ENCODE assay signal across 8 mouse cellular contexts in the genomic region with DNA sequence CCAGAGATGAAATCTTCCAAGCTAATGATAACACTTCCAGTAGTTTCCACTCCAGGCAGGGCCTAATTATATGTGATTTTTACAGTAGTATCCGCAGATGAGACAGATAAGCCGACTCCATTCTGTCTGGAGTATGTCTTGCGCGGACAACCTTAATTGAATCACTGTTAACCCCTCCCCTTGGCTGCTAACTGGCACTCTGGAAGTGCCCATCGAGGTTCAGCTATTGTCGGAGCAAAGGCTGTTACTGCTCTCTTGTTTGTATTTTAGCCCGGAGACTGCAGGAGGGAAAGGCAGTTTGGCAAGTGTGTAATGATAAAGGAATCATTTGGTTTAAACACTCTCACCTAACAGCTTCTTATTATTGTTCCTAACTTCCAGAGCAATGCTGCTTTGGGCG.
DNase-seq lines count a peak whose midpoint lies in the region; ATAC-seq and TF ChIP-seq lines count a peak whose summit lies in the region.

No protein-coding gene starts in this region.

- ATAC-seq in lung, embryonic 16.5 days (ENCODE audit: low read depth), result no peak
- no peak for ATAC-seq in forebrain, embryonic 15.5 days (replicated peaks)
- ATAC-seq in liver, embryonic 13.5 days (ENCODE audit: low read depth), result no peak
- no peak for ATAC-seq in stomach, embryonic 15.5 days (ENCODE audit: insufficient read depth, low FRiP score, low read depth)

- H3K36me3 ChIP-seq in lung, embryonic 16.5 days (ENCODE audit: control insufficient read depth, insufficient read depth, low read length), result no peaks in the 10 kb centered on the region
- no peaks in the 10 kb centered on the region for H3K36me3 ChIP-seq in forebrain, embryonic 15.5 days
- no peaks in the 10 kb centered on the region for H3K36me3 ChIP-seq in liver, embryonic 13.5 days
- H3K36me3 ChIP-seq in stomach, embryonic 15.5 days, result no peaks in the 10 kb centered on the region
- no peaks in the 10 kb centered on the region for H3K36me3 ChIP-seq in kidney, adult 2 months (ENCODE audit: control insufficient read depth, insufficient read depth, low read length)

- peak overlapping the region; percentile 84 for H3K4me2 ChIP-seq in lung, embryonic 16.5 days (ENCODE audit: low read depth, low read length)
- peak overlapping the region; percentile 79 for H3K4me2 ChIP-seq in forebrain, embryonic 15.5 days (replicated peaks)
- peak overlapping the region; percentile 63; the same call in 1 of the 2 replicates for H3K4me2 ChIP-seq in liver, embryonic 13.5 days
- peak overlapping the region; percentile 90 for H3K4me2 ChIP-seq in stomach, embryonic 15.5 days

- no peak for DNase-seq in lung, adult 2 months
- no peak for DNase-seq in liver, embryonic 13.5 days
- no peak for DNase-seq in T-cell, adult 2 months (ENCODE audit: low spot score)
- no peak for DNase-seq in left cerebral cortex, adult 8-10 months (ENCODE audit: low spot score in 2 of 2)
- DNase-seq in kidney, adult 2 months, result no peak

- H3K9ac ChIP-seq in lung, embryonic 16.5 days (ENCODE audit: low read length), result peak overlapping the region; percentile 63; the same call in 1 of the 2 replicates
- H3K9ac ChIP-seq in forebrain, embryonic 15.5 days (replicated peaks), result peak overlapping the region; percentile 39; the same call in 1 of the 2 replicates
- no peak overlapping the region for H3K9ac ChIP-seq in liver, embryonic 13.5 days
- H3K9ac ChIP-seq in stomach, embryonic 15.5 days, result no peak overlapping the region

- H3K9me3 ChIP-seq in lung, embryonic 16.5 days (ENCODE audit: control insufficient read depth, low read length), result no peaks in the 10 kb centered on the region
- H3K9me3 ChIP-seq in forebrain, embryonic 15.5 days, result no peaks in the 10 kb centered on the region
- no peaks in the 10 kb centered on the region for H3K9me3 ChIP-seq in liver, embryonic 13.5 days (replicated peaks)
- H3K9me3 ChIP-seq in stomach, embryonic 15.5 days, result no peaks in the 10 kb centered on the region

- peak overlapping the region; percentile 50; the same call in 1 of the 2 replicates for H3K4me3 ChIP-seq in lung, embryonic 16.5 days (ENCODE audit: low read length)
- H3K4me3 ChIP-seq in lung, adult 2 months (replicated peaks; ENCODE audit: extremely low read depth, low read depth, low read length), result no peak overlapping the region
- peak overlapping the region; percentile 39 for H3K4me3 ChIP-seq in forebrain, embryonic 15.5 days
- H3K4me3 ChIP-seq in liver, embryonic 13.5 days (replicated peaks), result peak overlapping the region; percentile 39; the same call in 1 of the 2 replicates
- H3K4me3 ChIP-seq in stomach, embryonic 15.5 days (replicated peaks), result peak overlapping the region; percentile 41; the same call in 1 of the 2 replicates
- no peak overlapping the region for H3K4me3 ChIP-seq in kidney, adult 2 months (ENCODE audit: insufficient read depth, low read depth, low read length)

- no peak for TF ChIP-seq CTCF in lung, adult 2 months (IDR thresholded peaks at IDR 0.05; ENCODE audit: insufficient read depth, low read length)
- no peak for TF ChIP-seq CTCF in kidney, adult 2 months (conservative IDR thresholded peaks at IDR 0.05; ENCODE audit: insufficient read depth, insufficient read length, low read depth, low read length)

- peaks cover 41% of the 10 kb centered on the region for H3K4me1 ChIP-seq in lung, embryonic 16.5 days (replicated peaks; ENCODE audit: control insufficient read depth, insufficient read depth, low read length)
- H3K4me1 ChIP-seq in lung, adult 2 months (ENCODE audit: control insufficient read depth, insufficient read depth, low read length), result peaks cover 17% of the 10 kb centered on the region
- peaks cover 24% of the 10 kb centered on the region for H3K4me1 ChIP-seq in forebrain, embryonic 15.5 days
- peaks cover 9% of the 10 kb centered on the region; the same call in 1 of the 2 replicates for H3K4me1 ChIP-seq in liver, embryonic 13.5 days (replicated peaks)
- peaks cover 28% of the 10 kb centered on the region; the same call in 1 of the 2 replicates for H3K4me1 ChIP-seq in stomach, embryonic 15.5 days
- H3K4me1 ChIP-seq in kidney, adult 2 months (ENCODE audit: control insufficient read depth, insufficient read depth, low read length), result no peaks in the 10 kb centered on the region; the same call in 1 of the 2 replicates

- TF ChIP-seq POLR2A in lung, adult 2 months (IDR thresholded peaks at IDR 0.05; ENCODE audit: borderline replicate concordance, extremely low read depth, low read depth, low read length), result no peak
- no peak for TF ChIP-seq POLR2A in kidney, adult 2 months (IDR thresholded peaks at IDR 0.05; ENCODE audit: low read depth, low read length)

- H3K27ac ChIP-seq in lung, embryonic 16.5 days (ENCODE audit: low read length), result peak overlapping the region; percentile 91
- H3K27ac ChIP-seq in forebrain, embryonic 15.5 days (replicated peaks), result peak overlapping the region; percentile 35
- H3K27ac ChIP-seq in liver, embryonic 13.5 days, result no peak overlapping the region
- H3K27ac ChIP-seq in stomach, embryonic 15.5 days, result peak overlapping the region; percentile 86
- H3K27ac ChIP-seq in kidney, adult 2 months (ENCODE audit: insufficient read depth, low read depth, low read length), result no peak overlapping the region

- 7% methylated on average over 8 of the region's 8 CpGs for WGBS in lung, embryonic 16.5 days
- 11% methylated on average over 8 of the region's 8 CpGs for WGBS in lung, adult 2 months
- 1% methylated on average over 8 of the region's 8 CpGs for WGBS in forebrain, embryonic 15.5 days
- WGBS in liver, embryonic 13.5 days (ENCODE audit: insufficient replicate concordance), result 26% methylated on average over 8 of the region's 8 CpGs
- WGBS in stomach, embryonic 15.5 days, result 9% methylated on average over 8 of the region's 8 CpGs
- 25% methylated on average over 8 of the region's 8 CpGs for WGBS in kidney, adult 2 months

- H3K27me3 ChIP-seq in lung, embryonic 16.5 days (ENCODE audit: control insufficient read depth, insufficient read depth, low read depth, low read length), result no peaks in the 10 kb centered on the region
- peaks cover 6% of the 10 kb centered on the region; the same call in 1 of the 2 replicates for H3K27me3 ChIP-seq in forebrain, embryonic 15.5 days
- peaks cover 24% of the 10 kb centered on the region for H3K27me3 ChIP-seq in liver, embryonic 13.5 days
- no peaks in the 10 kb centered on the region for H3K27me3 ChIP-seq in stomach, embryonic 15.5 days (replicated peaks)
- no peaks in the 10 kb centered on the region for H3K27me3 ChIP-seq in kidney, adult 2 months (replicated peaks; ENCODE audit: control insufficient read depth, insufficient read depth, low read length)

Comparison
In these comparisons a context has a peak if more than half of its experiments do, and no peak if none do; other contexts are left out.
1. H3K4me3 ChIP-seq: peak in lung, embryonic 16.5 days (single experiment), forebrain, embryonic 15.5 days (single experiment), liver, embryonic 13.5 days (single experiment) and stomach, embryonic 15.5 days (single experiment); none in lung, adult 2 months (single experiment) and kidney, adult 2 months (single experiment).
2. H3K27ac ChIP-seq: peak in lung, embryonic 16.5 days (single experiment), forebrain, embryonic 15.5 days (single experiment) and stomach, embryonic 15.5 days (single experiment); none in liver, embryonic 13.5 days (single experiment) and kidney, adult 2 months (single experiment).
3. H3K9ac ChIP-seq: peak in lung, embryonic 16.5 days (single experiment) and forebrain, embryonic 15.5 days (single experiment); none in liver, embryonic 13.5 days (single experiment) and stomach, embryonic 15.5 days (single experiment).
4. Peak in every context shown above with its lines, with median percentiles within 50 percentile points of each other: H3K4me2 ChIP-seq.